Comparison of ENCODE assay signal across 12 mouse cellular contexts in the genomic region with DNA sequence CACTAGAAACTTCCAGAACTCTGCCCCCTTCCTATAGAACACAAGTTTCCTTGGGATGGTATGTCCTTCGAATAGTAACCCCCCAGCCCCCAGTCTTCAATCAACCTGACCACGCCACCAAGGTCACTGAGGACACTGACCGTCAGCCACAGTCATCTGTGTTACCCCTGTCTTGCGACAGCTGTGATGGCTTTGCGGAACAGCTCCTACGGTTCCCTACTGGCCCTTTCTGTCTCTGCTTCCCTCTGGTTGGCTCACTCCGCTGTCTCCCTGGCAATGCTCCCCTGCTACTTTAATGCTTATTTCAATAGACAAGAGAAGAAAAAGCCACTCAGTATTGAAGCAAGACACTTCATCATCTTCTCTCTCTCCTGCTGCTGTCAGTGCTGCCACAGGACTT. TPM values are rescaled to one million over a fixed set of nuclear protein-coding genes. Genes with fewer than 3 reads are reported as not detected.
DNase-seq lines count a peak whose midpoint lies in the region; ATAC-seq and TF ChIP-seq lines count a peak whose summit lies in the region.
"Had no signal": no experiment of that assay in that cellular context is flagged by ENCODE, and none has a peak within 500 bp of the region (broad histone marks: within the 10 kb centered on the region; RNA-seq: fewer than 3 reads in every experiment).

No protein-coding gene starts in this region.

- DNase-seq in adrenal gland, postnatal 14 days, result peak; percentile 14
- no peak for DNase-seq in adrenal gland, adult (ENCODE audit: inconsistent age in 2 of 2, low spot score in 1 of 2)
- peak; percentile 33 to 39 for DNase-seq in kidney, postnatal 4 days
- DNase-seq in kidney, adult 9 months, result no peak
- DNase-seq in midbrain, postnatal 0 days (ENCODE audit: low spot score), result peak; percentile 68
- no peak for DNase-seq in liver
- DNase-seq in layer of hippocampus, adult 9-11 months, result no peak
- DNase-seq: cerebellum, postnatal 36 days had no signal

- H3K36me3 ChIP-seq in hindbrain, embryonic 13.5 days, result no peaks in the 10 kb centered on the region
- H3K36me3 ChIP-seq in midbrain, postnatal 0 days (ENCODE audit: insufficient read depth, low read length), result no peaks in the 10 kb centered on the region
- H3K36me3 ChIP-seq: heart, embryonic 13.5 days had no signal

- peak; percentile 53; the same call in 1 of the 2 replicates for ATAC-seq in hindbrain, embryonic 13.5 days (ENCODE audit: low FRiP score)
- peak; percentile 67 for ATAC-seq in midbrain, postnatal 0 days (ENCODE audit: low FRiP score)

- 18% methylated on average over 7 of the region's 7 CpGs for WGBS in hindbrain, embryonic 13.5 days
- WGBS in midbrain, postnatal 0 days, result 25% methylated on average over 7 of the region's 7 CpGs

- TF ChIP-seq CTCF in midbrain, postnatal 0 days (IDR thresholded peaks at IDR 0.05), result no peak

- H3K9me3 ChIP-seq in hindbrain, embryonic 13.5 days, result no peaks in the 10 kb centered on the region
- H3K9me3 ChIP-seq in midbrain, postnatal 0 days (ENCODE audit: low read length), result no peaks in the 10 kb centered on the region
- H3K9me3 ChIP-seq: heart, embryonic 13.5 days had no signal

- H3K4me2 ChIP-seq in hindbrain, embryonic 13.5 days, result no peak overlapping the region
- 0 out of 2 replicates have a peak overlapping the region, but pooled peaks have one; percentile 24 for H3K4me2 ChIP-seq in midbrain, postnatal 0 days (ENCODE audit: low read depth, low read length, poor library complexity, severe bottlenecking)
- H3K4me2 ChIP-seq: heart, embryonic 13.5 days had no signal

- peaks cover 22% of the 10 kb centered on the region for H3K4me1 ChIP-seq in hindbrain, embryonic 13.5 days (replicated peaks)
- peaks cover 3% of the 10 kb centered on the region; the same call in 1 of the 2 replicates for H3K4me1 ChIP-seq in midbrain, postnatal 0 days (ENCODE audit: insufficient read depth, low read length)

- H3K27me3 ChIP-seq in hindbrain, embryonic 13.5 days, result 0 out of 2 replicates have a peak, but pooled peaks cover 2% of the 10 kb centered on the region
- H3K27me3 ChIP-seq in midbrain, postnatal 0 days (ENCODE audit: insufficient read depth, low read length), result no peaks in the 10 kb centered on the region
- H3K27me3 ChIP-seq: heart, embryonic 13.5 days had no signal

- H3K27ac ChIP-seq in hindbrain, embryonic 13.5 days, result peak overlapping the region; percentile 55; the same call in 1 of the 2 replicates
- no peak overlapping the region for H3K27ac ChIP-seq in midbrain, postnatal 0 days (ENCODE audit: low read depth, low read length)
- H3K27ac ChIP-seq: heart, embryonic 13.5 days; macrophage had no signal

- no peak overlapping the region for H3K9ac ChIP-seq in hindbrain, embryonic 13.5 days
- H3K9ac ChIP-seq in midbrain, postnatal 0 days (replicated peaks; ENCODE audit: low read length, poor library complexity, severe bottlenecking), result no peak overlapping the region
- H3K9ac ChIP-seq: heart, embryonic 13.5 days had no signal

- no peak overlapping the region for H3K4me3 ChIP-seq in hindbrain, embryonic 13.5 days
- H3K4me3 ChIP-seq in midbrain, postnatal 0 days (ENCODE audit: low read depth, low read length), result no peak overlapping the region
- H3K4me3 ChIP-seq: heart, embryonic 13.5 days had no signal

RNA-seq across cellular contexts. Expression of gene Sult6b2, which starts 10.8 kb away (rescaled TPM):
- total RNA-seq in adrenal gland, postnatal 14 days (2021), result not detected in 2 replicates
- polyA plus RNA-seq in hindbrain, embryonic 13.5 days (2015; fragmentation: Nextera tagmentation; extraction: Ambion mirVana), result 0.13 and 0.19 TPM in 2 replicates
- not detected in 2 replicates for total RNA-seq in midbrain, postnatal 0 days (2014; rRNA removed)
- polyA plus RNA-seq in midbrain, postnatal 0 days (2015; fragmentation: Nextera tagmentation; extraction: Ambion mirVana), result 0.12 and 0.33 TPM in 2 replicates
- total RNA-seq: adrenal gland, postnatal 4 days had no signal
- polyA plus RNA-seq: macrophage had no signal

RNA-seq across cellular contexts. Expression of gene Cmas, which starts 37.0 kb away (rescaled TPM):
- 31.3 and 35.6 TPM in 2 replicates for total RNA-seq in adrenal gland, postnatal 14 days (2021)
- polyA plus RNA-seq in hindbrain, embryonic 13.5 days (2015; fragmentation: Nextera tagmentation; extraction: Ambion mirVana), result 178 and 180 TPM in 2 replicates
- total RNA-seq in midbrain, postnatal 0 days (2014; rRNA removed), result 105 and 111 TPM in 2 replicates
- 208 and 220 TPM in 2 replicates for polyA plus RNA-seq in midbrain, postnatal 0 days (2015; fragmentation: Nextera tagmentation; extraction: Ambion mirVana)

Comparison
In these comparisons a context has a peak if more than half of its experiments do, and no peak if none do; other contexts are left out.
1. DNase-seq: peak in adrenal gland, postnatal 14 days (single experiment), kidney, postnatal 4 days (2 of 2) and midbrain, postnatal 0 days (single experiment); none in adrenal gland, adult (0 of 2), kidney, adult 9 months (single experiment), liver (single experiment) and layer of hippocampus, adult 9-11 months (single experiment).